Mouse (Mus musculus) heart, postnatal 0 days (tissue): Measurements from ENCODE around the gene Rnf17.

Experiments used
- CTCF ChIP-seq: IDR thresholded peaks from 2 replicates; pipeline ENCODE4 v1.5.1; 2016; ENCODE audit warnings: antibody characterized with exemption, control low read depth, low read depth
- EP300 ChIP-seq: IDR thresholded peaks from 2 replicates; pipeline ENCODE4 v1.6.1; 2016; ENCODE audit warnings: antibody characterized with exemption, low read depth

GRCm38 (mm10) chr14:56462090-56462489, 59.7 kb downstream of the Rnf17 start:
- TF ChIP-seq CTCF = no peak
- no peak for TF ChIP-seq EP300
